Mouse (Mus musculus): ENCODE measurements at regions not wholly inside any gene's neighbourhood (a gene's known extent, or its start where the extent isn't known, plus 50 kb on each side); places are given as distances from the start of the nearest gene placed in this dataset.

GRCm38 (mm10) chr7:70756676-70757075 lies 390.1 kb upstream of the Nr2f2 start:
- no peak for DNase-seq

- no peak for DNase-seq
Measured at GRCm38 (mm10) chr7:70754826-70755225, 388.3 kb upstream of the Nr2f2 start.

- no peak for DNase-seq
Measured at GRCm38 (mm10) chr7:70752802-70753218, 386.3 kb upstream of the Nr2f2 start.

- no peak for DNase-seq
Measured at GRCm38 (mm10) chr7:70748884-70749283, 382.3 kb upstream of the Nr2f2 start.

- no peak for DNase-seq
Measured at GRCm38 (mm10) chr7:70748345-70748744, 381.8 kb upstream of the Nr2f2 start.

GRCm38 (mm10) chr7:70744296-70744695 lies 377.8 kb upstream of the Nr2f2 start:
- DNase-seq = no peak

GRCm38 (mm10) chr7:70735591-70735990 lies 369.1 kb upstream of the Nr2f2 start:
- DNase-seq = no peak

- DNase-seq = no peak
Measured at GRCm38 (mm10) chr7:70733501-70733900, 367.0 kb upstream of the Nr2f2 start.

- no peak for DNase-seq
Measured at GRCm38 (mm10) chr7:70729896-70730295, 363.4 kb upstream of the Nr2f2 start.

GRCm38 (mm10) chr7:70718149-70718765 lies 351.7 kb upstream of the Nr2f2 start:
- DNase-seq = peak; percentile 62 to 69

- no peak for DNase-seq
Measured at GRCm38 (mm10) chr7:70717608-70718007, 351.1 kb upstream of the Nr2f2 start.

GRCm38 (mm10) chr7:70716811-70717458 lies 350.4 kb upstream of the Nr2f2 start:
- DNase-seq = no peak

- no peak for DNase-seq
Measured at GRCm38 (mm10) chr7:70712141-70712540, 345.6 kb upstream of the Nr2f2 start.

GRCm38 (mm10) chr7:70706281-70706680 lies 339.7 kb upstream of the Nr2f2 start:
- no peak for DNase-seq

- DNase-seq = no peak
Measured at GRCm38 (mm10) chr7:70703784-70704183, 337.2 kb upstream of the Nr2f2 start.

- no peak for DNase-seq
Measured at GRCm38 (mm10) chr7:70700461-70700860, 333.9 kb upstream of the Nr2f2 start.

GRCm38 (mm10) chr7:70699391-70699790 lies 332.9 kb upstream of the Nr2f2 start:
- no peak for DNase-seq

GRCm38 (mm10) chr7:70698986-70699385 lies 332.5 kb upstream of the Nr2f2 start:
- no peak for DNase-seq

- DNase-seq = no peak
Measured at GRCm38 (mm10) chr7:70692160-70692559, 325.6 kb upstream of the Nr2f2 start.

- DNase-seq = no peak
Measured at GRCm38 (mm10) chr7:70690845-70691244, 324.3 kb upstream of the Nr2f2 start.

GRCm38 (mm10) chr7:70669065-70669464 lies 302.5 kb upstream of the Nr2f2 start:
- no peak for DNase-seq

- peak in 1 of 2 experiments; percentile 12 for DNase-seq
Measured at GRCm38 (mm10) chr7:70660162-70660561, 293.6 kb upstream of the Nr2f2 start.

GRCm38 (mm10) chr7:70649760-70650377 lies 283.3 kb upstream of the Nr2f2 start:
- no peak for DNase-seq

GRCm38 (mm10) chr7:70646801-70647200 lies 280.3 kb upstream of the Nr2f2 start:
- no peak for DNase-seq

Data from cerebellum, postnatal 14 days (tissue).